Mouse (Mus musculus): ENCODE data around the gene Cacng1.

DNA sequence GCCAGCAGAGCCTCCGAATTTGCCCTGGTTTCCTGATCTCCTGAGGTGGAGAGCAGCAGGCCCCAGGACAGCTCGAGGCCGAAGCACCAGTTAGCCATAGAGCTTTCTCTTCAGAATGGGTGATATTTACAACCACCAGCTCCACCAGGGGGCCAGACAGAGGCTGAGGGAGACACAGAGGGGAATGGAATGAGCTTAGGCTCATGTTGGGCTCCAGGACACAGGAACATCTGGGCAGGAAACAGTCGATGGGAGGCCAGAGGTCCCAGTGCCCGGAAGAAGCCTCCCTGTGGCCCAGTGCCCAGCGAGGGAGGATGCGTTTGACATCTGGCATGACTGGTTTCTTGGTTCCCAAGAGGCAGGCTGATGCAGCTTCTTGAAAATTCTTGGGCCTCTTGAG, 17.8 kb upstream of the Cacng1 start:
- no peak for TF ChIP-seq USF1 (IDR thresholded peaks at IDR 0.05; ENCODE audit: low read depth, low read length)
- TF ChIP-seq CTCF (conservative IDR thresholded peaks at IDR 0.05 in 1 of 2, IDR thresholded peaks at IDR 0.05 in 1 of 2; ENCODE audit: low read depth in 2 of 2, low read length in 2 of 2) = peak in 1 of 2 experiments; percentile 40; a peak in 2 of 4 replicates
- no peak for TF ChIP-seq E2F4 (IDR thresholded peaks at IDR 0.05; ENCODE audit: insufficient replicate concordance, low read depth, low read length)
- TF ChIP-seq MAX (IDR thresholded peaks at IDR 0.05; ENCODE audit: low read length) = no peak
- TF ChIP-seq POLR2A (IDR thresholded peaks at IDR 0.05; ENCODE audit: low read depth, low read length) = no peak
- TF ChIP-seq CHD1 (IDR thresholded peaks at IDR 0.05; ENCODE audit: low read depth, low read length) = no peak
- TF ChIP-seq CHD2 (IDR thresholded peaks at IDR 0.05; ENCODE audit: low read length) = no peak
- TF ChIP-seq ELF1 (IDR thresholded peaks at IDR 0.05; ENCODE audit: low read depth, low read length) = no peak

Measured in CH12.LX (cell line).